Mouse (Mus musculus): ENCODE measurements at regions not wholly inside any gene's neighbourhood (a gene's known extent, or its start where the extent isn't known, plus 50 kb on each side); places are given as distances from the start of the nearest gene placed in this dataset.

DNA sequence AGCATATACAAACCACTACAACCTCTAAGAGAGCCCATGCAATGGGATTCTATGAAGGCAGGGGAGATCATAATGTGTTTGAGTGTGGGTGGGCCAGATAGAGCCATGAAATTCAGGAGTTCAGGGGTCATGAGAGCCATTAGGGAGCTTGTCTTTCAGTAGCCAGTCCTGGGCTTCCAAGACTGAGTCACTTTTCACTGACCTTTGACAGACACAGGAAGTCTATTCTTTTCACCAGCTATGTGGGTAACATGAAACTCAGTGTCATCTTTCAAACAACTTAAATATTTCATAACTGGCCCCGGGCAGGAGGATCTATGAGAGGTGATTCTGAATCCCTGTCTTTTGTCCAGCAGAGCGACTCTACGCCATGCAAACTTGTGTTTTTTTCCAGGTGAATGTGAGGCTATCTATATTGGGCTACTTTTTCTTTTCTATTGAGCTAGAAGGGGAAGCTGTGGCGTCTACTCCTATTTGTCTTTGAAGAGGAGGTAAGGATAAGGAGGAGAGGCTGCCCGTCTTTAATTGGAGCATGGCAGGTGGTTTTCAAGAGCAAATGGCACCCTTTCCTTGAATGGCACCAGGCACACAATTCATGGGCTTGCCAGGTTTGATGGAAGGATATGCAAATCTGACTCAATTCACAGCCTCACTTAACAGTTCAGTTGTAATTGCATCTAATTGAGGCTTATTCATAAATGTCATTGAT is 95.6 kb upstream of the Chd2 start:
- no peak for DNase-seq (ENCODE audit: extremely low read depth)
- H3K9ac ChIP-seq (ENCODE audit: insufficient read depth, low read depth), result no peak overlapping the region
- dilution Hi-C loops (cut with MboI; ENCODE audit: extremely low pct_ligation_motif_present, extremely low pct_unique_long_range_greater_than_20kb, low sequenced_read_pairs) (no loop called here), in situ Hi-C loops (cut with MboI; ENCODE audit: low pct_ligation_motif_present, low pct_unique_long_range_greater_than_20kb, low sequenced_read_pairs) (no loop called here)
- H3K4me3 ChIP-seq (replicated peaks in 1 of 3; ENCODE audit: low read depth in 2 of 3, low read length in 2 of 3, poor library complexity in 1 of 3), result no peak overlapping the region
- H3K9me3 ChIP-seq (replicated peaks; ENCODE audit: low read length), result peaks cover 4% of the 10 kb centered on the region
- no peaks in the 10 kb centered on the region for H3K27me3 ChIP-seq (replicated peaks)
- no peak overlapping the region for H3K4me2 ChIP-seq (ENCODE audit: insufficient read depth, low read depth, poor library complexity, severe bottlenecking)
- no peak overlapping the region for H3K27ac ChIP-seq (ENCODE audit: insufficient read depth, low read depth)
- TF ChIP-seq SIN3A (IDR thresholded peaks at IDR 0.05; ENCODE audit: low read length), result no peak
- TF ChIP-seq NELFE (IDR thresholded peaks at IDR 0.05; ENCODE audit: low read depth, low read length), result no peak
- no peak for TF ChIP-seq MAZ (IDR thresholded peaks at IDR 0.05; ENCODE audit: low read depth, low read length)
- TF ChIP-seq ETS1 (conservative IDR thresholded peaks at IDR 0.05; ENCODE audit: low read depth, low read length), result no peak
- TF ChIP-seq ZNF384 (IDR thresholded peaks at IDR 0.05; ENCODE audit: low read depth, low read length), result no peak
- TF ChIP-seq CHD2 (IDR thresholded peaks at IDR 0.05; ENCODE audit: low read length), result no peak
- TF ChIP-seq CTCF (conservative IDR thresholded peaks at IDR 0.05 in 1 of 2, IDR thresholded peaks at IDR 0.05 in 1 of 2; ENCODE audit: low read depth in 2 of 2, low read length in 2 of 2), result no peak
- no peak for TF ChIP-seq UBTF (IDR thresholded peaks at IDR 0.05; ENCODE audit: low read depth, low read length)
- no peak for TF ChIP-seq ZMIZ1 (IDR thresholded peaks at IDR 0.05; ENCODE audit: low read depth, low read length)
- H3K36me3 ChIP-seq (replicated peaks in 1 of 2; ENCODE audit: control insufficient read depth in 1 of 2, insufficient read depth in 1 of 2, low read length in 1 of 2), result no peaks in the 10 kb centered on the region
- H3K79me2 ChIP-seq (replicated peaks; ENCODE audit: control insufficient read depth, extremely low read depth, insufficient read depth, poor library complexity, severe bottlenecking), result no peaks in the 10 kb centered on the region
- 0 out of 4 replicates have a peak, but pooled peaks cover 0 to 3% of the 10 kb centered on the region in 2 experiments for H3K4me1 ChIP-seq (ENCODE audit: control insufficient read depth in 1 of 2, insufficient read depth in 2 of 2)

DNA sequence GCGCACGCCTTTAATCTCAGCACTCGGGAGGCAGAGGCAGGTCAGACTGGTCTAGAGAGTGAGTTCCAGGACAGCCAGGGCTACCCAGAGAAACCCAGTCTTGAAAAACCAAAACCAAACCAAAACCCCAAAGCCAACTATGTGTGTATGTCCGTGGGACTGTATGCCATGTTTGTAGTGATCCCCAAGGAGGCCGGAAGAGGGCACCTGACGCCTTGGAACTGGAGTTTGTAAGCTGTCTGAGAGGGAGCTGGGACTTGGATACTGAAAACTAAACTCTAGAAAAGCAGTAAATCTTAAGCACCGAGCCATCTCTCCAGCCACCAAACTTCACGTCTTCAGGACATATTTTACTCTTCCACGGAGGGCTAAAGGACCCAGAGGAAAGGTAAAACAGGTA is 93.8 kb upstream of the Chd2 start:
- Histone ChIP-seq H3K27me3 (replicated peaks) (no peaks in the 10 kb centered on the region), H3K9me3 (replicated peaks; ENCODE audit: low read length) (peaks cover 4% of the 10 kb centered on the region), H3K4me3 (replicated peaks in 1 of 3; ENCODE audit: low read depth in 2 of 3, low read length in 2 of 3, poor library complexity in 1 of 3) (no peak overlapping the region), H3K27ac (ENCODE audit: insufficient read depth, low read depth) (no peak overlapping the region), H3K4me1 (ENCODE audit: control insufficient read depth in 1 of 2, insufficient read depth in 2 of 2) (0 out of 4 replicates have a peak, but pooled peaks cover 0 to 3% of the 10 kb centered on the region in 2 experiments), H3K79me2 (replicated peaks; ENCODE audit: control insufficient read depth, extremely low read depth, insufficient read depth, poor library complexity, severe bottlenecking) (no peaks in the 10 kb centered on the region), H3K4me2 (ENCODE audit: insufficient read depth, low read depth, poor library complexity, severe bottlenecking) (no peak overlapping the region), H3K36me3 (replicated peaks in 1 of 2; ENCODE audit: control insufficient read depth in 1 of 2, insufficient read depth in 1 of 2, low read length in 1 of 2) (no peaks in the 10 kb centered on the region), H3K9ac (ENCODE audit: insufficient read depth, low read depth) (no peak overlapping the region)
- in situ Hi-C loops (cut with MboI; ENCODE audit: low pct_ligation_motif_present, low pct_unique_long_range_greater_than_20kb, low sequenced_read_pairs) (no loop called here), dilution Hi-C loops (cut with MboI; ENCODE audit: extremely low pct_ligation_motif_present, extremely low pct_unique_long_range_greater_than_20kb, low sequenced_read_pairs) (no loop called here)
- no peak for DNase-seq (ENCODE audit: extremely low read depth)
- TF ChIP-seq HCFC1 (IDR thresholded peaks at IDR 0.05; ENCODE audit: low read depth, low read length), result no peak
- TF ChIP-seq TCF12 (IDR thresholded peaks at IDR 0.05; ENCODE audit: low read depth, low read length), result no peak
- TF ChIP-seq ETS1 (conservative IDR thresholded peaks at IDR 0.05; ENCODE audit: low read depth, low read length), result no peak
- no peak for TF ChIP-seq IRF4 (IDR thresholded peaks at IDR 0.05; ENCODE audit: low read depth, low read length)
- no peak for TF ChIP-seq MYC (IDR thresholded peaks at IDR 0.05; ENCODE audit: low read depth, low read length)
- no peak for TF ChIP-seq BHLHE40 (IDR thresholded peaks at IDR 0.05; ENCODE audit: low read depth, low read length)
- TF ChIP-seq ELF1 (IDR thresholded peaks at IDR 0.05; ENCODE audit: low read depth, low read length), result no peak
- no peak for TF ChIP-seq MEF2A (IDR thresholded peaks at IDR 0.05; ENCODE audit: borderline replicate concordance, low read depth, low read length)
- no peak for TF ChIP-seq POLR2AphosphoS2 (IDR thresholded peaks at IDR 0.05; ENCODE audit: low read depth, low read length)
- TF ChIP-seq ZC3H11A (IDR thresholded peaks at IDR 0.05; ENCODE audit: low read depth, low read length), result no peak
- TF ChIP-seq CHD1 (IDR thresholded peaks at IDR 0.05; ENCODE audit: low read depth, low read length), result no peak
- TF ChIP-seq POLR2A (IDR thresholded peaks at IDR 0.05; ENCODE audit: low read depth, low read length), result no peak
- no peak for TF ChIP-seq RCOR1 (conservative IDR thresholded peaks at IDR 0.05; ENCODE audit: low read depth, low read length)
- TF ChIP-seq USF1 (IDR thresholded peaks at IDR 0.05; ENCODE audit: low read depth, low read length), result no peak
- no peak for TF ChIP-seq UBTF (IDR thresholded peaks at IDR 0.05; ENCODE audit: low read depth, low read length)

Measured in CH12.LX (cell line).